Mouse (Mus musculus): ENCODE data around the gene Trpm7.

DNA sequence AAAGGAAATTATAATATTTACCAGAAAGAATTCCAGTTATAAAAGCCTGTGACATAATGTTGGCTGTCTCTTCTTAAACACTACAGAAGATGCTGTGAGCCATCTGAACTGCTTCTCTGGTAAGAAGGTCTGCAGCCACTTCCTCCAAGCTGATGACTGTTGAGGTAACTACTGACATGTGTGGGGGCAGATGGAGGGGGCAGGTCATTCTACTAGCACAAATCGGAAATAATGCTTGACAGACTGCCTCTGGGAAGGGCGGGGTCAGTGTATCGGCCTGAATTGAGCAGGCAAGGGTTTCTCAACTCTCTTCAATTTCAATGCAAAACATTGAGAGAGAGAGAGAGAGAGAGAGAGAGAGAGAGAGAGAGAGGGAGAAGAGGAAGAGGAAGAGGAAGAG lies 28.1 kb upstream of the Trpm7 start:
- TF ChIP-seq CTCF (IDR thresholded peaks at IDR 0.05; ENCODE audit: low read depth) (no peak), EP300 (IDR thresholded peaks at IDR 0.05; ENCODE audit: low read depth) (no peak)

Data from liver, embryonic 14.5 days (tissue).